ENCODE assay signal across 9 mouse cellular contexts in the genomic region with DNA sequence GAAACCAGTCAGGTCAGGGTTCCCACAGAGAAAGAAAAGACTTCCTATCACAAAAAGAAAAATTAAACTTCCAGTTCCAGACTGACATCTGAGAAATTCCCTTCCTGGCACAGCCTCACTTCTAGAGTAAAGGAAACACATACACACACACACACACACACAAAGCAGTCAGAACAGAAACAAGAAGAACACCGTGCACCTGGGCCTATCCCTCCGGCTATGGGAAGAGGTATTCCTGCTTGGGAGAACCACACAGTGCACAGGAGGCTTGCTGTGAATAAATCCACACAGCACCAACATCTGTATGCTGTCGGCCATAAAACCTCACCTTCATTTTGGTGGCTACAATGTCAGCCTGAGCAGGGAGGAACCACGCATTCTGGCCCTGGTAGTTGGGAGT. TPM values are rescaled to one million over a fixed set of nuclear protein-coding genes. Genes with fewer than 3 reads are reported as not detected.
A peak's percentile ranks its signal among the peaks of the same experiment; 100 is the strongest.
DNase-seq lines count a peak whose midpoint lies in the region; ATAC-seq and TF ChIP-seq lines count a peak whose summit lies in the region.
"Had no signal": no experiment of that assay in that cellular context is flagged by ENCODE, and none has a peak within 500 bp of the region (broad histone marks: within the 10 kb centered on the region; RNA-seq: fewer than 3 reads in every experiment).

No protein-coding gene starts in this region.

- H3K9ac ChIP-seq in kidney, embryonic 14.5 days (ENCODE audit: low read depth, low read length): peak overlapping the region; percentile 82
- peak overlapping the region; percentile 95 for H3K9ac ChIP-seq in intestine, embryonic 16.5 days (ENCODE audit: low read depth, low read length)
- H3K9ac ChIP-seq in midbrain, postnatal 0 days (replicated peaks; ENCODE audit: low read length, poor library complexity, severe bottlenecking): no peak overlapping the region; the same call in 1 of the 2 replicates

- TF ChIP-seq CTCF in cortical plate, adult 2 months (IDR thresholded peaks at IDR 0.05; ENCODE audit: extremely low read depth, insufficient read depth, low read length): no peak
- TF ChIP-seq CTCF in midbrain, postnatal 0 days (IDR thresholded peaks at IDR 0.05): no peak

- H3K4me1 ChIP-seq in kidney, embryonic 14.5 days (ENCODE audit: control insufficient read depth, insufficient read depth, low read length): peaks cover 19% of the 10 kb centered on the region; the same call in 1 of the 2 replicates
- peaks cover 10% of the 10 kb centered on the region; the same call in 1 of the 2 replicates for H3K4me1 ChIP-seq in cortical plate, adult 2 months (ENCODE audit: control insufficient read depth, insufficient read depth, low read length)
- peaks cover 33% of the 10 kb centered on the region for H3K4me1 ChIP-seq in intestine, embryonic 16.5 days (ENCODE audit: control insufficient read depth, insufficient read depth, low read length)
- H3K4me1 ChIP-seq in midbrain, postnatal 0 days (ENCODE audit: insufficient read depth, low read length): peaks cover 7% of the 10 kb centered on the region; the same call in 1 of the 2 replicates

- H3K9me3 ChIP-seq in kidney, embryonic 14.5 days (ENCODE audit: control insufficient read depth, low read length): no peaks in the 10 kb centered on the region
- no peaks in the 10 kb centered on the region for H3K9me3 ChIP-seq in intestine, embryonic 16.5 days (ENCODE audit: control insufficient read depth, low read length)
- H3K9me3 ChIP-seq in midbrain, postnatal 0 days (ENCODE audit: low read length): no peaks in the 10 kb centered on the region

- peaks cover 56% of the 10 kb centered on the region for H3K36me3 ChIP-seq in kidney, embryonic 14.5 days (ENCODE audit: control insufficient read depth, insufficient read depth, low read length)
- H3K36me3 ChIP-seq in intestine, embryonic 16.5 days (ENCODE audit: control insufficient read depth, insufficient read depth, low read length): peaks cover 30% of the 10 kb centered on the region; the same call in 1 of the 2 replicates
- H3K36me3 ChIP-seq in midbrain, postnatal 0 days (ENCODE audit: insufficient read depth, low read length): peaks cover 37% of the 10 kb centered on the region

- peak overlapping the region; percentile 81 for H3K4me3 ChIP-seq in kidney, embryonic 14.5 days (ENCODE audit: low read length)
- peak overlapping the region; percentile 97; the same call in 1 of the 2 replicates for H3K4me3 ChIP-seq in cortical plate, adult 2 months (ENCODE audit: insufficient read depth, low read length)
- H3K4me3 ChIP-seq in intestine, embryonic 16.5 days (ENCODE audit: low read length): peak overlapping the region; percentile 91
- peak overlapping the region; percentile 54 for H3K4me3 ChIP-seq in midbrain, postnatal 0 days (ENCODE audit: low read depth, low read length)

- peak overlapping the region; percentile 72 for H3K4me2 ChIP-seq in kidney, embryonic 14.5 days (replicated peaks; ENCODE audit: low read depth, low read length)
- peak overlapping the region; percentile 63 for H3K4me2 ChIP-seq in intestine, embryonic 16.5 days (ENCODE audit: low read depth, low read length)
- H3K4me2 ChIP-seq in midbrain, postnatal 0 days (ENCODE audit: low read depth, low read length, poor library complexity, severe bottlenecking): peak overlapping the region; percentile 49

- no peak overlapping the region for H3K27ac ChIP-seq in kidney, embryonic 14.5 days (ENCODE audit: low read depth, low read length)
- H3K27ac ChIP-seq in cortical plate, adult 2 months (ENCODE audit: insufficient read depth, low read length): 0 out of 2 replicates have a peak overlapping the region, but pooled peaks have one; percentile 4
- 0 out of 2 replicates have a peak overlapping the region, but pooled peaks have one; percentile 28 for H3K27ac ChIP-seq in intestine, embryonic 16.5 days (ENCODE audit: low read length)
- no peak overlapping the region for H3K27ac ChIP-seq in midbrain, postnatal 0 days (ENCODE audit: low read depth, low read length)

- 49% methylated on average over 4 of the region's 4 CpGs for WGBS in kidney, embryonic 14.5 days
- 62% methylated on average over 4 of the region's 4 CpGs for WGBS in intestine, embryonic 16.5 days
- WGBS in midbrain, postnatal 0 days: 81% methylated on average over 4 of the region's 4 CpGs

- ATAC-seq in kidney, embryonic 14.5 days (ENCODE audit: low FRiP score, low TSS enrichment): no peak
- no peak for ATAC-seq in intestine, embryonic 16.5 days
- ATAC-seq in midbrain, postnatal 0 days (ENCODE audit: low FRiP score): no peak

- no peak for TF ChIP-seq POLR2A in cortical plate, adult 2 months (IDR thresholded peaks at IDR 0.05; ENCODE audit: extremely low read depth, insufficient read depth, low read length)

- DNase-seq in kidney, adult 8-10 months: no peak
- no peak for DNase-seq in midbrain, postnatal 0 days (ENCODE audit: low spot score)
- no peak for DNase-seq in right cerebral cortex, postnatal 25 days
- no peak for DNase-seq in left cerebral cortex, adult 9 months (ENCODE audit: low spot score in 2 of 2)
- DNase-seq in spleen, postnatal 14 days (ENCODE audit: low spot score in 2 of 2): no peak

- no peaks in the 10 kb centered on the region for H3K27me3 ChIP-seq in kidney, embryonic 14.5 days (ENCODE audit: control insufficient read depth, insufficient read depth, low read length)
- H3K27me3 ChIP-seq in intestine, embryonic 16.5 days (replicated peaks; ENCODE audit: control insufficient read depth, insufficient read depth, low read length): no peaks in the 10 kb centered on the region
- H3K27me3 ChIP-seq in midbrain, postnatal 0 days (ENCODE audit: insufficient read depth, low read length): no peaks in the 10 kb centered on the region

RNA-seq across cellular contexts. Expression of gene Slc3a2, which starts 11.7 kb away (rescaled TPM):
- polyA plus RNA-seq in kidney, embryonic 14.5 days (2014; fragmentation: Nextera tagmentation; extraction: Ambion mirVana): 114 and 123 TPM in 2 replicates
- polyA plus RNA-seq in cortical plate, adult 2 months (2012; rRNA removed): 200 TPM in 2 replicates
- polyA plus RNA-seq in intestine, embryonic 16.5 days (2015; fragmentation: Nextera tagmentation; extraction: Ambion mirVana): 211 and 225 TPM in 2 replicates
- total RNA-seq in midbrain, postnatal 0 days (2014; rRNA removed): 111 and 133 TPM in 2 replicates
- polyA plus RNA-seq in midbrain, postnatal 0 days (2015; fragmentation: Nextera tagmentation; extraction: Ambion mirVana): 212 and 223 TPM in 2 replicates

RNA-seq across cellular contexts. Expression of gene Wdr74, which starts 24.1 kb away (rescaled TPM):
- 82.9 and 97.3 TPM in 2 replicates for polyA plus RNA-seq in kidney, embryonic 14.5 days (2014; fragmentation: Nextera tagmentation; extraction: Ambion mirVana)
- 50.2 and 51.3 TPM in 2 replicates for polyA plus RNA-seq in cortical plate, adult 2 months (2012; rRNA removed)
- polyA plus RNA-seq in intestine, embryonic 16.5 days (2015; fragmentation: Nextera tagmentation; extraction: Ambion mirVana): 78.1 and 88.7 TPM in 2 replicates
- total RNA-seq in midbrain, postnatal 0 days (2014; rRNA removed): 50.9 and 65.7 TPM in 2 replicates
- 85.9 and 88.2 TPM in 2 replicates for polyA plus RNA-seq in midbrain, postnatal 0 days (2015; fragmentation: Nextera tagmentation; extraction: Ambion mirVana)

RNA-seq across cellular contexts. Expression of gene 1700092M07Rik, which starts 29.0 kb away (rescaled TPM):
- polyA plus RNA-seq in kidney, embryonic 14.5 days (2014; fragmentation: Nextera tagmentation; extraction: Ambion mirVana): 0.70 and 2.3 TPM in 2 replicates
- polyA plus RNA-seq in cortical plate, adult 2 months (2012; rRNA removed): 0.59 TPM in 1 of 2 replicates, not detected in the other
- polyA plus RNA-seq in intestine, embryonic 16.5 days (2015; fragmentation: Nextera tagmentation; extraction: Ambion mirVana): 0.91 and 1.6 TPM in 2 replicates
- not detected in 2 replicates for total RNA-seq in midbrain, postnatal 0 days (2014; rRNA removed)
- polyA plus RNA-seq in midbrain, postnatal 0 days (2015; fragmentation: Nextera tagmentation; extraction: Ambion mirVana): 0.64 TPM in 1 of 2 replicates, not detected in the other
- polyA plus RNA-seq: large intestine, adult 2 months had no signal

RNA-seq across cellular contexts. Expression of gene Stx5a, which starts 29.7 kb away (rescaled TPM):
- 114 and 128 TPM in 2 replicates for polyA plus RNA-seq in kidney, embryonic 14.5 days (2014; fragmentation: Nextera tagmentation; extraction: Ambion mirVana)
- polyA plus RNA-seq in cortical plate, adult 2 months (2012; rRNA removed): 106 and 109 TPM in 2 replicates
- 120 and 124 TPM in 2 replicates for polyA plus RNA-seq in intestine, embryonic 16.5 days (2015; fragmentation: Nextera tagmentation; extraction: Ambion mirVana)
- total RNA-seq in midbrain, postnatal 0 days (2014; rRNA removed): 112 and 147 TPM in 2 replicates
- polyA plus RNA-seq in midbrain, postnatal 0 days (2015; fragmentation: Nextera tagmentation; extraction: Ambion mirVana): 104 and 106 TPM in 2 replicates

RNA-seq across cellular contexts. Expression of gene Nxf1, which starts 45.4 kb away (rescaled TPM):
- 155 and 198 TPM in 2 replicates for polyA plus RNA-seq in kidney, embryonic 14.5 days (2014; fragmentation: Nextera tagmentation; extraction: Ambion mirVana)
- 121 and 127 TPM in 2 replicates for polyA plus RNA-seq in cortical plate, adult 2 months (2012; rRNA removed)
- polyA plus RNA-seq in intestine, embryonic 16.5 days (2015; fragmentation: Nextera tagmentation; extraction: Ambion mirVana): 133 and 137 TPM in 2 replicates
- 67.4 and 75.6 TPM in 2 replicates for total RNA-seq in midbrain, postnatal 0 days (2014; rRNA removed)
- 90.0 and 92.8 TPM in 2 replicates for polyA plus RNA-seq in midbrain, postnatal 0 days (2015; fragmentation: Nextera tagmentation; extraction: Ambion mirVana)

Comparison
In these comparisons a context has a peak if more than half of its experiments do, and no peak if none do; other contexts are left out.
1. H3K27ac ChIP-seq: peak in cortical plate, adult 2 months (single experiment) and intestine, embryonic 16.5 days (single experiment); none in kidney, embryonic 14.5 days (single experiment) and midbrain, postnatal 0 days (single experiment).
2. Peak in every context shown above with its lines, with median percentiles within 50 percentile points of each other: H3K4me2 ChIP-seq and H3K4me3 ChIP-seq.